Mouse (Mus musculus) small intestine, adult 2 months (tissue): ENCODE data around the gene Zfp524. TPM values are rescaled to one million over a fixed set of nuclear protein-coding genes. Genes with fewer than 3 reads are reported as not detected.
"Not testable (repeated sequence)": the region's sequence is repeated elsewhere in the genome, so short reads cannot be mapped to it uniquely, and the experiment has no call there.

Experiments used
- H3K27ac ChIP-seq: fragments of 200-500 bp; 2 replicates; pipeline ENCODE4 v1.5.1; 2012; ENCODE audit warnings: low read depth, low read length, control low read depth, inconsistent platforms; ENCODE audit not compliant: insufficient read depth
- H3K27me3 ChIP-seq: fragments of 200-500 bp; 2 replicates; pipeline ENCODE4 v1.6.1; 2012; ENCODE audit warnings: mild to moderate bottlenecking, moderate library complexity, low read length, inconsistent platforms; ENCODE audit not compliant: control insufficient read depth, insufficient read depth
- H3K36me3 ChIP-seq: fragments of 200-500 bp; 2 replicates; pipeline ENCODE4 v1.6.1; 2012; ENCODE audit warnings: mild to moderate bottlenecking, low read length, control low read depth, inconsistent platforms; ENCODE audit not compliant: control insufficient read depth, insufficient read depth
- H3K4me1 ChIP-seq: fragments of 200-500 bp; 2 replicates; pipeline ENCODE4 v1.6.1; 2012; ENCODE audit warnings: low read length, inconsistent platforms, mixed read lengths; ENCODE audit not compliant: control insufficient read depth, insufficient read depth, insufficient read length
- H3K4me3 ChIP-seq: fragments of 200-500 bp; 2 replicates; pipeline ENCODE4 v1.5.1; 2012; ENCODE audit warnings: low read depth, mild to moderate bottlenecking, control low read depth, inconsistent platforms, low read length, moderate library complexity
- CTCF ChIP-seq: fragments of 200-500 bp; IDR thresholded peaks from 2 replicates; pipeline ENCODE4 v1.5.1; 2012; ENCODE audit warnings: low read depth, mild to moderate bottlenecking, control low read depth, inconsistent platforms, low read length, moderate library complexity, mixed read lengths; ENCODE audit not compliant: insufficient replicate concordance, insufficient read length; ENCODE audit errors: extremely low read depth
- POLR2A ChIP-seq: fragments of 200-500 bp; IDR thresholded peaks from 2 replicates; pipeline ENCODE4 v1.6.1; 2012; ENCODE audit warnings: low read depth, mild to moderate bottlenecking, control low read depth, inconsistent platforms, low read length, moderate library complexity
- WGBS: fragments of 180-500 bp; shearing (Covaris S2); methylation state at CpG from one replicate; pipeline ENCODE4 v1.1.7; 2018; 5-methylcytosine and 5-hydroxymethylcytosine counted together
- polyA plus RNA-seq: library from polyadenylated mRNA; depleted of rRNA; stranded (reverse); fragments of >200 nt; gene quantifications from 2 replicates; pipeline ENCODE4 v1.2.3, GENCODE M21; 2012

Zfp524 gene
- polyA plus RNA-seq, 1 experiment = 51.0 TPM

- Histone ChIP-seq H3K36me3 (peaks cover 18% of the 10 kb centered on the region), H3K27ac (no peak overlapping the region), H3K4me3 (no peak overlapping the region), H3K4me1 (peaks cover 4% of the 10 kb centered on the region; the same call in 1 of the 2 replicates), H3K27me3 (no peaks in the 10 kb centered on the region)
- TF ChIP-seq CTCF (no peak), POLR2A (no peak)
- WGBS = 91% methylated on average over 16 of the region's 16 CpGs
Measured at GRCm38 (mm10) chr7:5017352-5017751, 3.1 kb downstream of the Zfp524 start.

- H3K4me1 ChIP-seq = peaks cover 4% of the 10 kb centered on the region; the same call in 1 of the 2 replicates
- peaks cover 16% of the 10 kb centered on the region for H3K36me3 ChIP-seq
- H3K27me3 ChIP-seq = no peaks in the 10 kb centered on the region
- no peak overlapping the region for H3K4me3 ChIP-seq
- WGBS = 96% methylated on average over 21 of the region's 21 CpGs
- TF ChIP-seq POLR2A (no peak), CTCF (no peak)
- H3K27ac ChIP-seq = no peak overlapping the region
Measured at GRCm38 (mm10) chr7:5017931-5018330, 3.7 kb downstream of the Zfp524 start.

- H3K4me3 ChIP-seq = 0 out of 2 replicates have a peak overlapping the region, but pooled peaks have one; percentile 17
- WGBS = 12% methylated on average over 8 of the region's 8 CpGs
Measured at GRCm38 (mm10) chr7:5019576-5019975, 5.4 kb downstream of the Zfp524 start.

GRCm38 (mm10) chr7:5020000-5020681 is 5.9 kb downstream of the Zfp524 start, which contains the start of the genes Zfp865 and Ccdc106:
Gene Zfp865, plus strand, starts transcription at chr7:5020376.
Gene Ccdc106, plus strand, starts transcription at chr7:5020553.
- H3K4me1 ChIP-seq = peaks cover 4% of the 10 kb centered on the region; the same call in 1 of the 2 replicates
- H3K36me3 ChIP-seq = peaks cover 18% of the 10 kb centered on the region
- H3K27ac ChIP-seq = peak within 1 kb of the TSS; percentile 92
- H3K4me3 ChIP-seq = peak within 1 kb of the TSS; percentile 72
- WGBS = under 1% methylated on average over 49 of the region's 49 CpGs
- no peaks in the 10 kb centered on the region for H3K27me3 ChIP-seq
- TF ChIP-seq CTCF (no peak), POLR2A (peak; percentile 83)

More at GRCm38 (mm10) chr7:5019576-5019975, 5.4 kb downstream of the Zfp524 start:
- H3K4me1 ChIP-seq, H3K27me3 ChIP-seq: not testable (repeated sequence)
- Histone ChIP-seq H3K36me3 (peaks cover 18% of the 10 kb centered on the region), H3K27ac (peak overlapping the region; percentile 92; the same call in 1 of the 2 replicates)

GRCm38 (mm10) chr7:5020685-5021084 is 6.5 kb downstream of the Zfp524 start:
- 0% methylated on average over 15 of the region's 15 CpGs for WGBS
- peak overlapping the region; percentile 49 for H3K27ac ChIP-seq
- H3K4me3 ChIP-seq = peak overlapping the region; percentile 72
- H3K36me3 ChIP-seq = peaks cover 18% of the 10 kb centered on the region
- H3K27me3 ChIP-seq = no peaks in the 10 kb centered on the region
- peaks cover 4% of the 10 kb centered on the region; the same call in 1 of the 2 replicates for H3K4me1 ChIP-seq
- TF ChIP-seq POLR2A (no peak), CTCF (no peak)

GRCm38 (mm10) chr7:5021197-5021596 is 7.0 kb downstream of the Zfp524 start:
- Histone ChIP-seq H3K27ac (no peak overlapping the region), H3K4me1 (peaks cover 4% of the 10 kb centered on the region; the same call in 1 of the 2 replicates), H3K27me3 (no peaks in the 10 kb centered on the region), H3K36me3 (peaks cover 18% of the 10 kb centered on the region), H3K4me3 (peak overlapping the region; percentile 72; the same call in 1 of the 2 replicates)
- 46% methylated on average over 5 of the region's 5 CpGs for WGBS
- no peak for TF ChIP-seq CTCF
- TF ChIP-seq POLR2A = no peak

- H3K4me1 ChIP-seq = no peaks in the 10 kb centered on the region
- 97% methylated on average over 22 of the region's 22 CpGs for WGBS
- H3K27ac ChIP-seq = no peak overlapping the region
- no peaks in the 10 kb centered on the region for H3K27me3 ChIP-seq
- peaks cover 44% of the 10 kb centered on the region for H3K36me3 ChIP-seq
- no peak for TF ChIP-seq POLR2A
- TF ChIP-seq CTCF = no peak
- no peak overlapping the region for H3K4me3 ChIP-seq
Measured at GRCm38 (mm10) chr7:5029543-5029942, 15.3 kb downstream of the Zfp524 start.
